Mouse (Mus musculus) small intestine, adult 2 months (tissue): ENCODE results near the gene Rrad.

Source experiments
- CTCF ChIP-seq: fragments of 200-500 bp; IDR thresholded peaks from 2 replicates; pipeline ENCODE4 v1.5.1; 2012; ENCODE audit warnings: low read depth, mild to moderate bottlenecking, control low read depth, inconsistent platforms, low read length, moderate library complexity, mixed read lengths; ENCODE audit not compliant: insufficient replicate concordance, insufficient read length; ENCODE audit errors: extremely low read depth
- POLR2A ChIP-seq: fragments of 200-500 bp; IDR thresholded peaks from 2 replicates; pipeline ENCODE4 v1.6.1; 2012; ENCODE audit warnings: low read depth, mild to moderate bottlenecking, control low read depth, inconsistent platforms, low read length, moderate library complexity

GRCm38 (mm10) chr8:104640241-104640640 is 9.1 kb upstream of the Rrad start:
- TF ChIP-seq CTCF (no peak), POLR2A (no peak)
